Mouse (Mus musculus) small intestine, adult 2 months (tissue): ENCODE data around the gene Prm1.
"Not testable (repeated sequence)": the region's sequence is repeated elsewhere in the genome, so short reads cannot be mapped to it uniquely, and the experiment has no call there.

Experiments used
- CTCF ChIP-seq: fragments of 200-500 bp; IDR thresholded peaks from 2 replicates; pipeline ENCODE4 v1.5.1; 2012; ENCODE audit warnings: low read depth, mild to moderate bottlenecking, control low read depth, inconsistent platforms, low read length, moderate library complexity, mixed read lengths; ENCODE audit not compliant: insufficient replicate concordance, insufficient read length; ENCODE audit errors: extremely low read depth
- POLR2A ChIP-seq: fragments of 200-500 bp; IDR thresholded peaks from 2 replicates; pipeline ENCODE4 v1.6.1; 2012; ENCODE audit warnings: low read depth, mild to moderate bottlenecking, control low read depth, inconsistent platforms, low read length, moderate library complexity

GRCm38 (mm10) chr16:10852216-10852615, 46.6 kb upstream of the Prm1 start:
- not testable (repeated sequence) for TF ChIP-seq POLR2A, CTCF
